Mouse (Mus musculus): ENCODE data around the gene Bmp10. TPM values are rescaled to one million over a fixed set of nuclear protein-coding genes. Genes with fewer than 3 reads are reported as not detected.

Gene Bmp10
- polyA plus RNA-seq (2015; fragmentation: Nextera tagmentation; extraction: Ambion mirVana), result not detected in 2 replicates

GRCm38 (mm10) chr6:87428487-87429044 lies at the start of gene Bmp10:
Gene Bmp10, plus strand, starts transcription at chr6:87428994.
- WGBS, result 60% methylated on average over 7 of the region's 7 CpGs
- Histone ChIP-seq H3K27ac (ENCODE audit: low read length) (no peak within 1 kb of the TSS), H3K4me1 (ENCODE audit: insufficient read depth, low read length) (no peaks in the 10 kb centered on the region), H3K27me3 (ENCODE audit: insufficient read depth, low read length) (no peaks in the 10 kb centered on the region), H3K9ac (replicated peaks; ENCODE audit: low read length) (no peak within 1 kb of the TSS), H3K36me3 (ENCODE audit: insufficient read depth, low read length) (no peaks in the 10 kb centered on the region), H3K9me3 (ENCODE audit: low read length) (no peaks in the 10 kb centered on the region), H3K4me3 (ENCODE audit: low read length) (no peak within 1 kb of the TSS), H3K4me2 (replicated peaks; ENCODE audit: low read depth, low read length) (no peak within 1 kb of the TSS)
- no peak for ATAC-seq (ENCODE audit: low FRiP score, low TSS enrichment)

- peak overlapping the region; percentile 3; the same call in 1 of the 2 replicates for H3K9ac ChIP-seq (replicated peaks; ENCODE audit: low read length)
- H3K9me3 ChIP-seq (ENCODE audit: low read length), result no peaks in the 10 kb centered on the region
- no peaks in the 10 kb centered on the region for H3K36me3 ChIP-seq (ENCODE audit: insufficient read depth, low read length)
- no peak overlapping the region for H3K27ac ChIP-seq (ENCODE audit: low read length)
- H3K27me3 ChIP-seq (ENCODE audit: insufficient read depth, low read length), result peaks cover 25% of the 10 kb centered on the region
- H3K4me3 ChIP-seq (ENCODE audit: low read length), result peak overlapping the region; percentile 24
- H3K4me2 ChIP-seq (replicated peaks; ENCODE audit: low read depth, low read length), result peak overlapping the region; percentile 54
- peak; percentile 59; the same call in 1 of the 2 replicates for ATAC-seq (ENCODE audit: low FRiP score, low TSS enrichment)
- peaks cover 7% of the 10 kb centered on the region; the same call in 1 of the 2 replicates for H3K4me1 ChIP-seq (ENCODE audit: insufficient read depth, low read length)
- 11% methylated on average over 24 of the region's 24 CpGs for WGBS
These were observed 44.7 kb upstream of the Bmp10 start for GRCm38 (mm10) chr6:87383926-87384691.

GRCm38 (mm10) chr6:87384761-87385160 lies 44.0 kb upstream of the Bmp10 start:
- no peak for ATAC-seq (ENCODE audit: low FRiP score, low TSS enrichment)
- H3K27me3 ChIP-seq (ENCODE audit: insufficient read depth, low read length), result peaks cover 25% of the 10 kb centered on the region
- no peaks in the 10 kb centered on the region for H3K36me3 ChIP-seq (ENCODE audit: insufficient read depth, low read length)
- H3K9ac ChIP-seq (replicated peaks; ENCODE audit: low read length), result no peak overlapping the region
- H3K4me1 ChIP-seq (ENCODE audit: insufficient read depth, low read length), result peaks cover 10% of the 10 kb centered on the region; the same call in 1 of the 2 replicates
- WGBS, result 45% methylated on average over 5 of the region's 6 CpGs
- no peak overlapping the region for H3K4me3 ChIP-seq (ENCODE audit: low read length)
- peak overlapping the region; percentile 54 for H3K4me2 ChIP-seq (replicated peaks; ENCODE audit: low read depth, low read length)
- no peaks in the 10 kb centered on the region for H3K9me3 ChIP-seq (ENCODE audit: low read length)
- H3K27ac ChIP-seq (ENCODE audit: low read length), result no peak overlapping the region

GRCm38 (mm10) chr6:87386203-87386602 lies 42.6 kb upstream of the Bmp10 start:
- no peak for ATAC-seq (ENCODE audit: low FRiP score, low TSS enrichment)
- 14% methylated on average over 7 of the region's 7 CpGs for WGBS
- Histone ChIP-seq H3K4me1 (ENCODE audit: insufficient read depth, low read length) (peaks cover 10% of the 10 kb centered on the region; the same call in 1 of the 2 replicates), H3K4me3 (ENCODE audit: low read length) (no peak overlapping the region), H3K4me2 (replicated peaks; ENCODE audit: low read depth, low read length) (no peak overlapping the region), H3K9me3 (ENCODE audit: low read length) (no peaks in the 10 kb centered on the region), H3K9ac (replicated peaks; ENCODE audit: low read length) (no peak overlapping the region), H3K36me3 (ENCODE audit: insufficient read depth, low read length) (no peaks in the 10 kb centered on the region), H3K27ac (ENCODE audit: low read length) (no peak overlapping the region), H3K27me3 (ENCODE audit: insufficient read depth, low read length) (peaks cover 25% of the 10 kb centered on the region)

- 82% methylated on average over 10 of the region's 10 CpGs for WGBS
These were observed 42.1 kb upstream of the Bmp10 start for GRCm38 (mm10) chr6:87386681-87387080.

GRCm38 (mm10) chr6:87388877-87389276 lies 39.9 kb upstream of the Bmp10 start, which contains the start of gene Gkn3:
Gene Gkn3, minus strand, starts transcription at chr6:87388935.
- Histone ChIP-seq H3K9ac (replicated peaks; ENCODE audit: low read length) (no peak within 1 kb of the TSS), H3K36me3 (ENCODE audit: insufficient read depth, low read length) (no peaks in the 10 kb centered on the region), H3K4me1 (ENCODE audit: insufficient read depth, low read length) (peaks cover 14% of the 10 kb centered on the region; the same call in 1 of the 2 replicates), H3K27ac (ENCODE audit: low read length) (no peak within 1 kb of the TSS), H3K27me3 (ENCODE audit: insufficient read depth, low read length) (peaks cover 9% of the 10 kb centered on the region), H3K4me3 (ENCODE audit: low read length) (no peak within 1 kb of the TSS), H3K9me3 (ENCODE audit: low read length) (no peaks in the 10 kb centered on the region), H3K4me2 (replicated peaks; ENCODE audit: low read depth, low read length) (no peak within 1 kb of the TSS)
- no peak for ATAC-seq (ENCODE audit: low FRiP score, low TSS enrichment)
- WGBS, result 39% methylated on average over 7 of the region's 7 CpGs

More at GRCm38 (mm10) chr6:87386681-87387080, 42.1 kb upstream of the Bmp10 start:
- ATAC-seq (ENCODE audit: low FRiP score, low TSS enrichment), result no peak
- Histone ChIP-seq H3K4me1 (ENCODE audit: insufficient read depth, low read length) (peaks cover 10% of the 10 kb centered on the region; the same call in 1 of the 2 replicates), H3K9me3 (ENCODE audit: low read length) (no peaks in the 10 kb centered on the region), H3K9ac (replicated peaks; ENCODE audit: low read length) (no peak overlapping the region), H3K4me3 (ENCODE audit: low read length) (no peak overlapping the region), H3K27ac (ENCODE audit: low read length) (no peak overlapping the region), H3K36me3 (ENCODE audit: insufficient read depth, low read length) (no peaks in the 10 kb centered on the region), H3K27me3 (ENCODE audit: insufficient read depth, low read length) (peaks cover 25% of the 10 kb centered on the region), H3K4me2 (replicated peaks; ENCODE audit: low read depth, low read length) (no peak overlapping the region)

GRCm38 (mm10) chr6:87389455-87389989 lies 39.3 kb upstream of the Bmp10 start:
- no peaks in the 10 kb centered on the region for H3K9me3 ChIP-seq (ENCODE audit: low read length)
- no peak overlapping the region for H3K4me3 ChIP-seq (ENCODE audit: low read length)
- H3K4me1 ChIP-seq (ENCODE audit: insufficient read depth, low read length), result peaks cover 11% of the 10 kb centered on the region
- 13% methylated on average over 5 of the region's 5 CpGs for WGBS
- H3K9ac ChIP-seq (replicated peaks; ENCODE audit: low read length), result no peak overlapping the region
- H3K27me3 ChIP-seq (ENCODE audit: insufficient read depth, low read length), result peaks cover 6% of the 10 kb centered on the region; the same call in 1 of the 2 replicates
- no peak for ATAC-seq (ENCODE audit: low FRiP score, low TSS enrichment)
- no peaks in the 10 kb centered on the region for H3K36me3 ChIP-seq (ENCODE audit: insufficient read depth, low read length)
- H3K4me2 ChIP-seq (replicated peaks; ENCODE audit: low read depth, low read length), result no peak overlapping the region
- H3K27ac ChIP-seq (ENCODE audit: low read length), result no peak overlapping the region

GRCm38 (mm10) chr6:87393466-87394205 lies 35.2 kb upstream of the Bmp10 start:
- peaks cover 14% of the 10 kb centered on the region for H3K4me1 ChIP-seq (ENCODE audit: insufficient read depth, low read length)
- no peaks in the 10 kb centered on the region for H3K36me3 ChIP-seq (ENCODE audit: insufficient read depth, low read length)
- H3K4me3 ChIP-seq (ENCODE audit: low read length), result no peak overlapping the region
- H3K4me2 ChIP-seq (replicated peaks; ENCODE audit: low read depth, low read length), result no peak overlapping the region
- ATAC-seq (ENCODE audit: low FRiP score, low TSS enrichment), result peak; percentile 59; the same call in 1 of the 2 replicates
- H3K9ac ChIP-seq (replicated peaks; ENCODE audit: low read length), result no peak overlapping the region
- H3K27ac ChIP-seq (ENCODE audit: low read length), result no peak overlapping the region
- H3K9me3 ChIP-seq (ENCODE audit: low read length), result no peaks in the 10 kb centered on the region
- no peaks in the 10 kb centered on the region for H3K27me3 ChIP-seq (ENCODE audit: insufficient read depth, low read length)
- WGBS, result 47% methylated on average over 8 of the region's 8 CpGs

- no peaks in the 10 kb centered on the region for H3K9me3 ChIP-seq (ENCODE audit: low read length)
- no peak overlapping the region for H3K9ac ChIP-seq (replicated peaks; ENCODE audit: low read length)
- peak; percentile 65; the same call in 1 of the 2 replicates for ATAC-seq (ENCODE audit: low FRiP score, low TSS enrichment)
- H3K36me3 ChIP-seq (ENCODE audit: insufficient read depth, low read length), result no peaks in the 10 kb centered on the region
- no peak overlapping the region for H3K4me2 ChIP-seq (replicated peaks; ENCODE audit: low read depth, low read length)
- no peaks in the 10 kb centered on the region for H3K27me3 ChIP-seq (ENCODE audit: insufficient read depth, low read length)
- 70% methylated on average over 9 of the region's 9 CpGs for WGBS
- peaks cover 12% of the 10 kb centered on the region for H3K4me1 ChIP-seq (ENCODE audit: insufficient read depth, low read length)
- H3K4me3 ChIP-seq (ENCODE audit: low read length), result no peak overlapping the region
- no peak overlapping the region for H3K27ac ChIP-seq (ENCODE audit: low read length)
These were observed 34.0 kb upstream of the Bmp10 start for GRCm38 (mm10) chr6:87394783-87395182.
